Mouse (Mus musculus) spleen, adult 2 months (tissue): ENCODE data around the gene Tspan31.

Experiments used
- CTCF ChIP-seq: fragments of 200-500 bp; IDR thresholded peaks from 2 replicates; pipeline ENCODE4 v1.5.1; 2011; ENCODE audit warnings: mild to moderate bottlenecking, inconsistent platforms; ENCODE audit not compliant: insufficient read depth, insufficient read length, insufficient replicate concordance; ENCODE audit errors: extremely low read depth
- POLR2A ChIP-seq: fragments of 200-500 bp; IDR thresholded peaks from 2 replicates; pipeline ENCODE4 v1.6.1; 2011; ENCODE audit warnings: low read depth, low read length, inconsistent platforms

DNA sequence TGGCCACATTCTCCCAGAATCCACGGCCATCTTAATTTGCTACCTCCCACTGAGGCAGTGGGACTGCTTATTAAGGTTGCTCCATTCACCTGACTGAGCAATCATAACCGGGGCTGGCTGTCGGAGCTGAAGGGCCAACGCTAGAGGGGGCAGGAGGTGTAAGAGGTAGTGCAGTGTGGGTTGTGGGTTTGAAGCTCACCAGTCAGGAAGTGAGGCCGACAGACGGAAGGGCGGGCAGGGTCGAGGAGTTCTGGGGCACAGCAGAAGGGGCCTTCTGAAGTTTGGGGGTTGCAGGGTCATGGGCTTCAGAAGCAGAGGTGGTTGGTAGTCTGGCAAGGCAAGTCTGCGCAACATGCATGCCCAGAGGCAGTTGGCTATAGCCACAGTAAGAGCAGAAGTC lies 5.0 kb upstream of the Tspan31 start, which contains the start of gene Agap2:
- TF ChIP-seq CTCF (peak; percentile 84; the same call in 1 of the 2 replicates), POLR2A (peak; percentile 67)
